7 mouse cellular contexts compared by ENCODE assay signal in the genomic region with DNA sequence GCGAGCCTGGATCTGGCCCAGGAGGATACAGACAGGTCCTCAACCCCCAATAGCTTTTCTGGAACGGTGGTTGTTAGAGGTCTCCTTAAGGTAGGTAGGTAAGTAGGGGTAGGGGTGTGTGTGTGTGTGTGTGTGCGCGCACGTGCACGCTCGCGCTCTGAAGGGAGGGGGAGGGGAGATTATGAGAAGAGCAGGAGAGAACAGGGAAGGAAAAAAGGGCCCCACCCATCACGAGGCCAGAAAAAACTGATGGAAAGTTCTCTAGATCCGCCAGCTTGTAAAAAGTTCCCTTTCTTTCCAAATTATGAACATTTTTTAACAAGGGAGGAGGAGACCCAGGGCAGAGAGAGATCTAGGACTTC. TPM values are rescaled to one million over a fixed set of nuclear protein-coding genes. Genes with fewer than 3 reads are reported as not detected.
A peak's percentile ranks its signal among the peaks of the same experiment; 100 is the strongest.
DNase-seq lines count a peak whose midpoint lies in the region; ATAC-seq lines count a peak whose summit lies in the region.

No protein-coding gene starts in this region.

- no peak; the same call in 1 of the 2 replicates for ATAC-seq in heart, embryonic 12.5 days (ENCODE audit: insufficient number of reproducible peaks, low FRiP score)
- ATAC-seq in limb, embryonic 15.5 days (ENCODE audit: insufficient number of reproducible peaks, low FRiP score, low TSS enrichment, low read depth): peak; percentile 22; the same call in 1 of the 2 replicates
- ATAC-seq in megakaryocyte progenitor cell, adult 5-6 weeks (replicated peaks; ENCODE audit: poor library complexity): no peak

- peak overlapping the region; percentile 27 for H3K4me3 ChIP-seq in heart, embryonic 12.5 days
- peak overlapping the region; percentile 23 for H3K4me3 ChIP-seq in limb, embryonic 15.5 days

- peaks cover 87% of the 10 kb centered on the region for H3K4me1 ChIP-seq in heart, embryonic 12.5 days (replicated peaks)
- peaks cover 98% of the 10 kb centered on the region for H3K4me1 ChIP-seq in limb, embryonic 15.5 days

- H3K4me2 ChIP-seq in heart, embryonic 12.5 days: peak overlapping the region; percentile 62
- H3K4me2 ChIP-seq in limb, embryonic 15.5 days: peak overlapping the region; percentile 47

- H3K9ac ChIP-seq in heart, embryonic 12.5 days: peak overlapping the region; percentile 66
- no peak overlapping the region for H3K9ac ChIP-seq in limb, embryonic 15.5 days

- 12% methylated on average over 10 of the region's 10 CpGs for WGBS in heart, embryonic 12.5 days
- WGBS in limb, embryonic 15.5 days: 6% methylated on average over 10 of the region's 10 CpGs

- no peaks in the 10 kb centered on the region for H3K36me3 ChIP-seq in heart, embryonic 12.5 days
- H3K36me3 ChIP-seq in limb, embryonic 15.5 days: 0 out of 2 replicates have a peak, but pooled peaks cover 3% of the 10 kb centered on the region

- DNase-seq in urinary bladder, postnatal 14 days (ENCODE audit: low spot score): peak; percentile 61
- DNase-seq in urinary bladder, adult 2 months (ENCODE audit: low spot score): no peak
- no peak for DNase-seq in spleen, postnatal 36 days (ENCODE audit: low spot score in 2 of 2)
- DNase-seq in cerebellum, adult 18-20 months: no peak

- peak overlapping the region; percentile 87 for H3K27ac ChIP-seq in heart, embryonic 12.5 days (ENCODE audit: poor library complexity, severe bottlenecking)
- H3K27ac ChIP-seq in limb, embryonic 15.5 days: peak overlapping the region; percentile 97

- H3K27me3 ChIP-seq in heart, embryonic 12.5 days (replicated peaks): peaks cover 39% of the 10 kb centered on the region
- H3K27me3 ChIP-seq in limb, embryonic 15.5 days: no peaks in the 10 kb centered on the region

- no peaks in the 10 kb centered on the region for H3K9me3 ChIP-seq in heart, embryonic 12.5 days (replicated peaks)
- H3K9me3 ChIP-seq in limb, embryonic 15.5 days: no peaks in the 10 kb centered on the region

RNA-seq across cellular contexts. Expression of gene G430095P16Rik, which starts 20.2 kb away (rescaled TPM):
- 1.0 and 1.2 TPM in 2 replicates for polyA plus RNA-seq in urinary bladder, adult 2 months (2012; rRNA removed)
- polyA plus RNA-seq in heart, embryonic 12.5 days (2016; fragmentation: Nextera tagmentation; extraction: Ambion mirVana): 5.4 and 6.9 TPM in 2 replicates
- polyA plus RNA-seq in limb, embryonic 15.5 days (2015; fragmentation: Nextera tagmentation; extraction: Ambion mirVana): 3.8 and 5.5 TPM in 2 replicates
- 12.2 and 15.2 TPM in 2 replicates for total RNA-seq in megakaryocyte progenitor cell, adult 5-6 weeks (2015)
- total RNA-seq in megakaryocyte progenitor cell, adult 5-6 weeks (2017): 3.7 and 8.5 TPM in 2 replicates

RNA-seq across cellular contexts. Expression of gene Lyl1, which starts 41.8 kb away (rescaled TPM):
- 7.8 and 8.7 TPM in 2 replicates for polyA plus RNA-seq in urinary bladder, adult 2 months (2012; rRNA removed)
- polyA plus RNA-seq in heart, embryonic 12.5 days (2016; fragmentation: Nextera tagmentation; extraction: Ambion mirVana): 18.1 and 19.7 TPM in 2 replicates
- 5.6 and 6.0 TPM in 2 replicates for polyA plus RNA-seq in limb, embryonic 15.5 days (2015; fragmentation: Nextera tagmentation; extraction: Ambion mirVana)
- total RNA-seq in megakaryocyte progenitor cell, adult 5-6 weeks (2015): 56.3 and 72.0 TPM in 2 replicates
- 58.0 and 65.6 TPM in 2 replicates for total RNA-seq in megakaryocyte progenitor cell, adult 5-6 weeks (2017)

RNA-seq across cellular contexts. Expression of gene Nacc1, which starts 55.4 kb away (rescaled TPM):
- polyA plus RNA-seq in urinary bladder, adult 2 months (2012; rRNA removed): 39.5 and 49.4 TPM in 2 replicates
- polyA plus RNA-seq in heart, embryonic 12.5 days (2016; fragmentation: Nextera tagmentation; extraction: Ambion mirVana): 20.9 and 21.3 TPM in 2 replicates
- 13.5 and 13.8 TPM in 2 replicates for polyA plus RNA-seq in limb, embryonic 15.5 days (2015; fragmentation: Nextera tagmentation; extraction: Ambion mirVana)
- total RNA-seq in megakaryocyte progenitor cell, adult 5-6 weeks (2015): 71.6 and 77.1 TPM in 2 replicates
- total RNA-seq in megakaryocyte progenitor cell, adult 5-6 weeks (2017): 50.9 and 53.5 TPM in 2 replicates

RNA-seq across cellular contexts. Expression of gene Trmt1, which starts 56.9 kb away (rescaled TPM):
- 71.7 and 76.3 TPM in 2 replicates for polyA plus RNA-seq in urinary bladder, adult 2 months (2012; rRNA removed)
- polyA plus RNA-seq in heart, embryonic 12.5 days (2016; fragmentation: Nextera tagmentation; extraction: Ambion mirVana): 46.2 and 49.5 TPM in 2 replicates
- 63.3 and 64.5 TPM in 2 replicates for polyA plus RNA-seq in limb, embryonic 15.5 days (2015; fragmentation: Nextera tagmentation; extraction: Ambion mirVana)
- 56.0 and 64.4 TPM in 2 replicates for total RNA-seq in megakaryocyte progenitor cell, adult 5-6 weeks (2015)
- total RNA-seq in megakaryocyte progenitor cell, adult 5-6 weeks (2017): 82.2 and 84.4 TPM in 2 replicates

RNA-seq across cellular contexts. Expression of gene Nfix, which starts 57.1 kb away (rescaled TPM):
- 21.7 and 77.0 TPM in 2 replicates for polyA plus RNA-seq in urinary bladder, adult 2 months (2012; rRNA removed)
- polyA plus RNA-seq in heart, embryonic 12.5 days (2016; fragmentation: Nextera tagmentation; extraction: Ambion mirVana): 9.2 and 10.9 TPM in 2 replicates
- 87.0 and 100 TPM in 2 replicates for polyA plus RNA-seq in limb, embryonic 15.5 days (2015; fragmentation: Nextera tagmentation; extraction: Ambion mirVana)
- 44.4 and 46.9 TPM in 2 replicates for total RNA-seq in megakaryocyte progenitor cell, adult 5-6 weeks (2015)
- 12.0 and 15.7 TPM in 2 replicates for total RNA-seq in megakaryocyte progenitor cell, adult 5-6 weeks (2017)
